Mouse (Mus musculus) myocyte (in vitro differentiated cells): ENCODE data around the gene Nrp2.

ENCODE experiments used
- CEBPB ChIP-seq: IDR thresholded peaks from 2 replicates; pipeline ENCODE4 v1.6.1; 2011; ENCODE audit warnings: mild to moderate bottlenecking, moderate library complexity; ENCODE audit not compliant: poor library complexity, insufficient read depth, severe bottlenecking
- E2F4 ChIP-seq: IDR thresholded peaks from one replicate; pipeline ENCODE4 v1.6.1; 2011; ENCODE audit warnings: mild to moderate bottlenecking, control low read depth, moderate library complexity; ENCODE audit not compliant: insufficient read depth
- MAX ChIP-seq: IDR thresholded peaks from one replicate; pipeline ENCODE4 v1.6.1; 2011; ENCODE audit warnings: low read depth, mild to moderate bottlenecking, control low read depth
- MYOG ChIP-seq, 3 experiments: IDR thresholded peaks; one replicate each; pipeline ENCODE4 v1.6.1; 2011; ENCODE audit warnings: control low read depth in 2 of 3, low read depth in 2 of 3, mild to moderate bottlenecking in 2 of 3; ENCODE audit not compliant: insufficient read length in 2 of 3, control insufficient read depth in 1 of 3, insufficient read depth in 1 of 3
- POLR2A ChIP-seq: IDR thresholded peaks from one replicate; pipeline ENCODE4 v1.6.1; 2011; ENCODE audit warnings: low read depth, mild to moderate bottlenecking, control low read depth, moderate library complexity; ENCODE audit not compliant: insufficient read length
- REST ChIP-seq: IDR thresholded peaks from one replicate; pipeline ENCODE4 v1.6.1; 2011; ENCODE audit warnings: mild to moderate bottlenecking, control low read depth, moderate library complexity; ENCODE audit not compliant: insufficient read depth, insufficient read length
- TCF12 ChIP-seq: IDR thresholded peaks from one replicate; pipeline ENCODE4 v1.6.1; 2011; ENCODE audit warnings: mild to moderate bottlenecking, control low read depth; ENCODE audit not compliant: poor library complexity, insufficient read depth, severe bottlenecking
- TCF3 ChIP-seq: IDR thresholded peaks from one replicate; pipeline ENCODE4 v1.6.1; 2011; ENCODE audit warnings: low read depth, control low read depth; ENCODE audit not compliant: insufficient read length
- USF1 ChIP-seq: IDR thresholded peaks from one replicate; pipeline ENCODE4 v1.6.1; 2011; ENCODE audit warnings: low read depth, mild to moderate bottlenecking, control low read depth, moderate library complexity

DNA sequence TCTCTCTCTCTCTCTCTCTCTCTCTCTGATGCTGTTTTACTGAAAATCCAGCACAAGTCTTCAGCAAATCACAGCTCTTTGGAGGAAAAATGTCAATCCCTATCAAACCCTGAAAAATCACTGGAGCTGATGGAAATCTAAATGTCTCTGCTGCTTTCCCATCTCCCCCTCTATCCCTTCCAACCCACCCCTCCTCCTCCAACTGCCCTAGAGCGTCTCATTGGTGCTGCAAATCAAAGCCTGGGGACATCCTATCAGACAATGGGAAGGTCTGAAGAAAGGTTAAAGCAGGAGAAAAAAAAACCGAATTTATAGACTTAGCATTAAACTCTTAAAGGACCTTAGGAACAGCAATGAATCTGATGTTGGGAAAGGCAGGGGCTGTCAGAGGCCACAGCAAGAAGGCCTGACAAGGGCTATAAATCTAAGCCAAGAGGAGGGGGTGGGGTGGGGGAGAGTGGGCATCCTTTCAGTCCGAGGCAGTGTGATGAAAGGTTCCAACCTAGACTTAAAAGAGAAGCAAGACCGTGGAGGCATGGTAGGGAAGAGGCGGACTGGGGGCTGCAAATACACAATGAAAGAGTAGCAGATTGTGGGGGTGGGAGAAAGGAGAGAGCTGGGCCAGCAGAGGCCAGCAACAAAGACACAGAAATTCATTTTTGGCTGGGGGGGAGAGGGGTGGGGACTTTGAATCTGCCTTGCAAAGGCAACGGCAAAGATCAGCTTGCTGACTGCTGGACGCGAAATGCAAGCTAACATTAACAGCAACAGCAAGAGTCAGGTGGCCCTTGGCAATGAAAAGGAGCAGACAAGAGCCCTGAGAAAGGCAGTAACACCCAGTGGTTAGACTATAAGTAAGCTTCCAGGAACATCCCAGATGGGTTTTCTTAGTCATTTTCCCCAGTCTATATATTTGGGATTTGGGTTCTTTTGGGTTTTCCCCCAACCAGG lies 148.2 kb downstream of the Nrp2 start:
- no peak for TF ChIP-seq POLR2A
- TF ChIP-seq CEBPB: no peak
- no peak for TF ChIP-seq USF1
- no peak for TF ChIP-seq E2F4
- TF ChIP-seq TCF12: no peak
- TF ChIP-seq MAX: no peak
- TF ChIP-seq MYOG (IDR thresholded peaks at IDR 0.05; ENCODE audit: control insufficient read depth in 1 of 3, insufficient read depth in 1 of 3, insufficient read length in 2 of 3, low read depth in 2 of 3): no peak
- no peak for TF ChIP-seq REST
- no peak for TF ChIP-seq TCF3
